Mouse (Mus musculus): ENCODE data around the gene Wars. TPM values are rescaled to one million over a fixed set of nuclear protein-coding genes. Genes with fewer than 3 reads are reported as not detected.
A peak's percentile ranks its signal among the peaks of the same experiment; 100 is the strongest.

The Wars gene
- polyA plus RNA-seq, 1 experiment from 2014 or later, result 101 TPM

- Histone ChIP-seq H3K36me3 (ENCODE audit: control insufficient read depth, insufficient read depth, low read length) (peaks cover 12% of the 10 kb centered on the region), H3K4me3 (ENCODE audit: low read depth, low read length) (peak overlapping the region; percentile 74), H3K9ac (ENCODE audit: low read length) (peak overlapping the region; percentile 81), H3K9me3 (replicated peaks; ENCODE audit: control insufficient read depth, low read length) (no peaks in the 10 kb centered on the region), H3K27me3 (replicated peaks; ENCODE audit: control insufficient read depth, insufficient read depth, low read length) (no peaks in the 10 kb centered on the region), H3K27ac (ENCODE audit: low read depth, low read length) (peak overlapping the region; percentile 52; the same call in 1 of the 2 replicates), H3K4me2 (ENCODE audit: low read length) (peak overlapping the region; percentile 95), H3K4me1 (ENCODE audit: control insufficient read depth, insufficient read depth, low read length) (peaks cover 22% of the 10 kb centered on the region)
- ATAC-seq (no peak), DNase-seq (ENCODE audit: low spot score) (no peak)
- WGBS, result 69% methylated on average over 7 of the region's 7 CpGs
Observed at GRCm38 (mm10) chr12:108836722-108837121, 57.3 kb downstream of the Wars start.

GRCm38 (mm10) chr12:108835840-108836409, 58.0 kb downstream of the Wars start, which contains the start of the genes Slc25a29 and Slc25a47:
Slc25a29 (minus strand) TSS chr12:108835883.
Slc25a47 (plus strand) TSS chr12:108836046.
- WGBS, result under 1% methylated on average over 52 of the region's 53 CpGs
- Histone ChIP-seq H3K9me3 (replicated peaks; ENCODE audit: control insufficient read depth, low read length) (no peaks in the 10 kb centered on the region), H3K4me2 (ENCODE audit: low read length) (peak within 1 kb of the TSS; percentile 95), H3K9ac (ENCODE audit: low read length) (peak within 1 kb of the TSS; percentile 81), H3K27ac (ENCODE audit: low read depth, low read length) (peak within 1 kb of the TSS; percentile 52), H3K4me1 (ENCODE audit: control insufficient read depth, insufficient read depth, low read length) (peaks cover 22% of the 10 kb centered on the region), H3K36me3 (ENCODE audit: control insufficient read depth, insufficient read depth, low read length) (peaks cover 4% of the 10 kb centered on the region), H3K27me3 (replicated peaks; ENCODE audit: control insufficient read depth, insufficient read depth, low read length) (no peaks in the 10 kb centered on the region), H3K4me3 (ENCODE audit: low read depth, low read length) (peak within 1 kb of the TSS; percentile 74)
- peak; percentile 98 for DNase-seq (ENCODE audit: low spot score)
- ATAC-seq, result peak; percentile 99

GRCm38 (mm10) chr12:108835208-108835839, 58.6 kb downstream of the Wars start:
- H3K4me2 ChIP-seq (ENCODE audit: low read length), result peak overlapping the region; percentile 95
- peak overlapping the region; percentile 80 for H3K9ac ChIP-seq (ENCODE audit: low read length)
- 0 out of 2 replicates have a peak overlapping the region, but pooled peaks have one; percentile 27 for H3K27ac ChIP-seq (ENCODE audit: low read depth, low read length)
- peak; percentile 38 for ATAC-seq
- H3K27me3 ChIP-seq (replicated peaks; ENCODE audit: control insufficient read depth, insufficient read depth, low read length), result no peaks in the 10 kb centered on the region
- peak; percentile 24 for DNase-seq (ENCODE audit: low spot score)
- H3K4me1 ChIP-seq (ENCODE audit: control insufficient read depth, insufficient read depth, low read length), result peaks cover 22% of the 10 kb centered on the region
- H3K36me3 ChIP-seq (ENCODE audit: control insufficient read depth, insufficient read depth, low read length), result peaks cover 5% of the 10 kb centered on the region; the same call in 1 of the 2 replicates
- H3K9me3 ChIP-seq (replicated peaks; ENCODE audit: control insufficient read depth, low read length), result no peaks in the 10 kb centered on the region
- peak overlapping the region; percentile 74 for H3K4me3 ChIP-seq (ENCODE audit: low read depth, low read length)
- 1% methylated on average over 51 of the region's 51 CpGs for WGBS

GRCm38 (mm10) chr12:108834786-108835185, 59.2 kb downstream of the Wars start:
- no peak overlapping the region for H3K27ac ChIP-seq (ENCODE audit: low read depth, low read length)
- H3K9me3 ChIP-seq (replicated peaks; ENCODE audit: control insufficient read depth, low read length), result no peaks in the 10 kb centered on the region
- DNase-seq (ENCODE audit: low spot score) (no peak), ATAC-seq (no peak)
- 33% methylated on average over 5 of the region's 5 CpGs for WGBS
- H3K4me1 ChIP-seq (ENCODE audit: control insufficient read depth, insufficient read depth, low read length), result peaks cover 22% of the 10 kb centered on the region
- H3K4me3 ChIP-seq (ENCODE audit: low read depth, low read length), result peak overlapping the region; percentile 74
- no peaks in the 10 kb centered on the region for H3K27me3 ChIP-seq (replicated peaks; ENCODE audit: control insufficient read depth, insufficient read depth, low read length)
- H3K4me2 ChIP-seq (ENCODE audit: low read length), result peak overlapping the region; percentile 95
- 0 out of 2 replicates have a peak, but pooled peaks cover 9% of the 10 kb centered on the region for H3K36me3 ChIP-seq (ENCODE audit: control insufficient read depth, insufficient read depth, low read length)
- peak overlapping the region; percentile 80 for H3K9ac ChIP-seq (ENCODE audit: low read length)

GRCm38 (mm10) chr12:108834337-108834736, 59.6 kb downstream of the Wars start:
- ATAC-seq, result no peak
- peak overlapping the region; percentile 74 for H3K4me3 ChIP-seq (ENCODE audit: low read depth, low read length)
- no peak for DNase-seq (ENCODE audit: low spot score)
- peaks cover 22% of the 10 kb centered on the region for H3K4me1 ChIP-seq (ENCODE audit: control insufficient read depth, insufficient read depth, low read length)
- H3K4me2 ChIP-seq (ENCODE audit: low read length), result peak overlapping the region; percentile 95
- H3K27ac ChIP-seq (ENCODE audit: low read depth, low read length), result no peak overlapping the region
- H3K9me3 ChIP-seq (replicated peaks; ENCODE audit: control insufficient read depth, low read length), result no peaks in the 10 kb centered on the region
- H3K36me3 ChIP-seq (ENCODE audit: control insufficient read depth, insufficient read depth, low read length), result 0 out of 2 replicates have a peak, but pooled peaks cover 9% of the 10 kb centered on the region
- H3K27me3 ChIP-seq (replicated peaks; ENCODE audit: control insufficient read depth, insufficient read depth, low read length), result no peaks in the 10 kb centered on the region
- H3K9ac ChIP-seq (ENCODE audit: low read length), result peak overlapping the region; percentile 80
- 87% methylated on average over 3 of the region's 3 CpGs for WGBS

GRCm38 (mm10) chr12:108833408-108833807, 60.6 kb downstream of the Wars start:
- Histone ChIP-seq H3K4me2 (ENCODE audit: low read length) (no peak overlapping the region), H3K4me3 (ENCODE audit: low read depth, low read length) (no peak overlapping the region), H3K27me3 (replicated peaks; ENCODE audit: control insufficient read depth, insufficient read depth, low read length) (no peaks in the 10 kb centered on the region), H3K36me3 (ENCODE audit: control insufficient read depth, insufficient read depth, low read length) (0 out of 2 replicates have a peak, but pooled peaks cover 11% of the 10 kb centered on the region), H3K9me3 (replicated peaks; ENCODE audit: control insufficient read depth, low read length) (no peaks in the 10 kb centered on the region), H3K4me1 (ENCODE audit: control insufficient read depth, insufficient read depth, low read length) (peaks cover 22% of the 10 kb centered on the region), H3K27ac (ENCODE audit: low read depth, low read length) (no peak overlapping the region), H3K9ac (ENCODE audit: low read length) (no peak overlapping the region)
- DNase-seq (ENCODE audit: low spot score) (no peak), ATAC-seq (no peak)
- 97% methylated on average over 3 of the region's 3 CpGs for WGBS

- ATAC-seq, result no peak
- Histone ChIP-seq H3K36me3 (ENCODE audit: control insufficient read depth, insufficient read depth, low read length) (0 out of 2 replicates have a peak, but pooled peaks cover 11% of the 10 kb centered on the region), H3K9me3 (replicated peaks; ENCODE audit: control insufficient read depth, low read length) (no peaks in the 10 kb centered on the region), H3K9ac (ENCODE audit: low read length) (no peak overlapping the region), H3K27ac (ENCODE audit: low read depth, low read length) (no peak overlapping the region), H3K4me2 (ENCODE audit: low read length) (no peak overlapping the region), H3K4me1 (ENCODE audit: control insufficient read depth, insufficient read depth, low read length) (peaks cover 22% of the 10 kb centered on the region), H3K4me3 (ENCODE audit: low read depth, low read length) (no peak overlapping the region), H3K27me3 (replicated peaks; ENCODE audit: control insufficient read depth, insufficient read depth, low read length) (no peaks in the 10 kb centered on the region)
- no peak for DNase-seq (ENCODE audit: low spot score)
- WGBS, result 86% methylated on average over 8 of the region's 8 CpGs
Observed at GRCm38 (mm10) chr12:108832851-108833250, 61.1 kb downstream of the Wars start.

- H3K9me3 ChIP-seq (replicated peaks; ENCODE audit: control insufficient read depth, low read length), result no peaks in the 10 kb centered on the region
- WGBS, result 59% methylated on average over 9 of the region's 9 CpGs
- DNase-seq (ENCODE audit: low spot score), result peak; percentile 13
- peaks cover 15% of the 10 kb centered on the region for H3K4me1 ChIP-seq (ENCODE audit: control insufficient read depth, insufficient read depth, low read length)
- H3K4me3 ChIP-seq (ENCODE audit: low read depth, low read length), result no peak overlapping the region
- H3K27me3 ChIP-seq (replicated peaks; ENCODE audit: control insufficient read depth, insufficient read depth, low read length), result no peaks in the 10 kb centered on the region
- no peak overlapping the region for H3K4me2 ChIP-seq (ENCODE audit: low read length)
- H3K27ac ChIP-seq (ENCODE audit: low read depth, low read length), result no peak overlapping the region
- H3K36me3 ChIP-seq (ENCODE audit: control insufficient read depth, insufficient read depth, low read length), result peaks cover 15% of the 10 kb centered on the region; the same call in 1 of the 2 replicates
- no peak for ATAC-seq
- no peak overlapping the region for H3K9ac ChIP-seq (ENCODE audit: low read length)
Observed at GRCm38 (mm10) chr12:108831966-108832643, 61.9 kb downstream of the Wars start.
